Mouse (Mus musculus) limb, embryonic 14.5 days (tissue): ENCODE measurements around the gene Nrgn. TPM values are rescaled to one million over a fixed set of nuclear protein-coding genes. Genes with fewer than 3 reads are reported as not detected.

ENCODE experiments used
- ATAC-seq: fragments of 200-750 bp; cut with Nextera tagmentation; 2 replicates; pipeline ENCODE4 v1.8.0; 2017; ENCODE audit warnings: low read depth, moderate number of reproducible peaks, moderate TSS enrichment; ENCODE audit not compliant: low FRiP score
- DNase-seq: peaks from one replicate; pipeline ENCODE4 v3.0.0-alpha.2; 2015; ENCODE audit warnings: low spot score
- H3K27ac ChIP-seq: fragments of 300-500 bp; sonication (generic); replicated peaks from 2 replicates; pipeline ENCODE4 v1.5.1; 2014; ENCODE audit warnings: low read depth, mild to moderate bottlenecking, low read length, moderate library complexity, mixed read lengths
- H3K27me3 ChIP-seq: fragments of 300-500 bp; sonication (generic); 2 replicates; pipeline ENCODE4 v1.6.1; 2014; ENCODE audit warnings: low read length, mixed read lengths; ENCODE audit not compliant: control insufficient read depth, insufficient read depth
- H3K36me3 ChIP-seq: fragments of 300-500 bp; sonication (generic); 2 replicates; pipeline ENCODE4 v1.6.1; 2014; ENCODE audit warnings: mild to moderate bottlenecking, low read length, moderate library complexity, mixed read lengths; ENCODE audit not compliant: control insufficient read depth, insufficient read depth
- H3K4me1 ChIP-seq: fragments of 300-500 bp; sonication (generic); 2 replicates; pipeline ENCODE4 v1.6.1; 2014; ENCODE audit warnings: antibody characterized with exemption, low read length, mixed read lengths; ENCODE audit not compliant: control insufficient read depth, insufficient read depth
- H3K4me2 ChIP-seq: fragments of 300-500 bp; sonication (generic); replicated peaks from 2 replicates; pipeline ENCODE4 v1.6.1; 2014; ENCODE audit warnings: low read depth, mild to moderate bottlenecking, low read length, moderate library complexity; ENCODE audit not compliant: severe bottlenecking
- H3K4me3 ChIP-seq: fragments of 300-500 bp; sonication (generic); replicated peaks from 2 replicates; pipeline ENCODE4 v1.5.1; 2014; ENCODE audit warnings: low read length
- H3K9ac ChIP-seq: fragments of 300-500 bp; sonication (generic); 2 replicates; pipeline ENCODE4 v1.6.1; 2014; ENCODE audit warnings: mild to moderate bottlenecking, low read depth, low read length, moderate library complexity; ENCODE audit not compliant: severe bottlenecking
- H3K9me3 ChIP-seq: fragments of 300-500 bp; sonication (generic); 2 replicates; pipeline ENCODE4 v1.6.1; 2016; ENCODE audit warnings: low read length; ENCODE audit not compliant: control insufficient read depth
- POLR2A ChIP-seq: fragments of 200-500 bp; IDR thresholded peaks from 2 replicates; pipeline ENCODE4 v1.8.0; 2012; ENCODE audit warnings: inconsistent platforms, mild to moderate bottlenecking, moderate library complexity, borderline replicate concordance; ENCODE audit not compliant: insufficient read depth, insufficient read length; ENCODE audit errors: extremely low read depth
- WGBS: fragments of 180-500 bp; shearing (Covaris S2); extraction: QIAGEN DNeasy Blood & Tissue Kit; methylation state at CpG from one replicate; pipeline ENCODE4 v1.1.7; 2014; 5-methylcytosine and 5-hydroxymethylcytosine counted together
- polyA plus RNA-seq, 2 experiments: library from polyadenylated mRNA; depleted of rRNA in 1 of 2; stranded (reverse) in 1 of 2; unstranded in 1 of 2; fragments of >200 nt; fragmentation: Nextera tagmentation in 1 of 2; extraction: Ambion mirVana in 1 of 2; gene quantifications; 2 replicates each; pipeline versions ENCODE4 v1.2.1 to v1.2.3; 2012 to 2014

The Nrgn gene
- polyA plus RNA-seq, 2 experiments, result 17.2 to 17.7 TPM

DNA sequence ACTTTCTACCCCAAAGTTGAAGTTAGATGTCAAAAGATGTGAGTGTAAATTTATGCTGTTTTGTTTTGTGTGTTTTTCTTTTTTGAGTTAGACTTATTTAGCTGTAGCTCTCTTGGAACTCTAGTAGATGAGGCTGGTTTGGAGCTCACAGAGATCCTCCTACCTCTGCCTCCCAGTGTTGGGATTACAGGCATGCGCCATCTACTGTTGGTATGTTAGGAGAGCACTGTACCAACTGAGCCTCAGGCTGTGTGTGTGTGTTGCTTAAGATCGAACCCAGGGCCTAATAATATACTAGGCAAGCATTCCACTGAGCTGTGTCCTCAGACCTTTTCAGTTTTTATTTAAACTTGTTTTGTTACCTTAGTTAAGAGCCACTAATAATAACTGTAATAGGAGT is 40.6 kb downstream of the Nrgn start:
- no peaks in the 10 kb centered on the region for H3K27me3 ChIP-seq
- ATAC-seq, result no peak
- no peak overlapping the region for H3K4me2 ChIP-seq
- H3K4me3 ChIP-seq, result no peak overlapping the region
- H3K9me3 ChIP-seq, result no peaks in the 10 kb centered on the region
- H3K4me1 ChIP-seq, result no peaks in the 10 kb centered on the region
- no peak overlapping the region for H3K27ac ChIP-seq
- 94% methylated on average over 2 of the region's 2 CpGs for WGBS
- H3K9ac ChIP-seq, result no peak overlapping the region
- TF ChIP-seq POLR2A, result no peak
- no peaks in the 10 kb centered on the region for H3K36me3 ChIP-seq
- DNase-seq, result no peak

GRCm38 (mm10) chr9:37506023-37506422 is 46.7 kb downstream of the Nrgn start:
- no peak overlapping the region for H3K27ac ChIP-seq
- H3K4me1 ChIP-seq, result no peaks in the 10 kb centered on the region
- no peaks in the 10 kb centered on the region for H3K27me3 ChIP-seq
- no peaks in the 10 kb centered on the region for H3K36me3 ChIP-seq
- 88% methylated on average over 1 of the region's 1 CpGs for WGBS
- DNase-seq (no peak), ATAC-seq (no peak)
- H3K9me3 ChIP-seq, result no peaks in the 10 kb centered on the region
- H3K9ac ChIP-seq, result no peak overlapping the region
- H3K4me3 ChIP-seq, result no peak overlapping the region
- TF ChIP-seq POLR2A, result no peak
- H3K4me2 ChIP-seq, result no peak overlapping the region

- Histone ChIP-seq H3K4me3 (no peak overlapping the region), H3K9ac (no peak overlapping the region), H3K9me3 (no peaks in the 10 kb centered on the region), H3K4me1 (no peaks in the 10 kb centered on the region), H3K36me3 (0 out of 2 replicates have a peak, but pooled peaks cover 3% of the 10 kb centered on the region), H3K27ac (no peak overlapping the region), H3K4me2 (no peak overlapping the region), H3K27me3 (no peaks in the 10 kb centered on the region)
- ATAC-seq, result no peak
- no peak for TF ChIP-seq POLR2A
- no peak for DNase-seq
Measured at GRCm38 (mm10) chr9:37504348-37504747, 48.4 kb downstream of the Nrgn start.

DNA sequence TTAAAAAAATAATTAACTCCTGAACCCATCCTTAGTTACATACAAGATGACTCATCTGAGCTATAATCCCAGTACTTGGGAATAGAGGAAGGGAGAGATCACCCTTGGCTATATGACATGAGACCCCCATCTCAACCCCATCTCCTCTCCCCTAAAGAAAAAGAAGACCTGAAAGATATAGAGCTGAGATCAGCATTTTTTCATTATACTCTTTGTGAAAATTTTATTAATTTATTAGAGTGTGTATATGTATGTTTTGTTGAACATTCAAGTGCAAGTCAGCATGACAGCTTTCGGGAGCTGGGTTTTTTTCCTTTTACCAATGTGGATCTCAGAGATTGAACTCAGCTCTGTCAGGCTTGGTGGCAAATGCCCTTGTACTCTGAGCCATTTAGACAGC is 51.5 kb downstream of the Nrgn start:
- TF ChIP-seq POLR2A, result no peak
- Histone ChIP-seq H3K27me3 (no peaks in the 10 kb centered on the region), H3K9ac (no peak overlapping the region), H3K27ac (no peak overlapping the region), H3K9me3 (no peaks in the 10 kb centered on the region), H3K36me3 (0 out of 2 replicates have a peak, but pooled peaks cover 3% of the 10 kb centered on the region), H3K4me3 (no peak overlapping the region), H3K4me2 (no peak overlapping the region), H3K4me1 (no peaks in the 10 kb centered on the region)
- 96% methylated on average over 1 of the region's 1 CpGs for WGBS
- DNase-seq (no peak), ATAC-seq (no peak)

- H3K36me3 ChIP-seq, result 0 out of 2 replicates have a peak, but pooled peaks cover 3% of the 10 kb centered on the region
- H3K9ac ChIP-seq, result no peak overlapping the region
- H3K27me3 ChIP-seq, result no peaks in the 10 kb centered on the region
- DNase-seq, result no peak
- H3K9me3 ChIP-seq, result no peaks in the 10 kb centered on the region
- no peak overlapping the region for H3K27ac ChIP-seq
- no peaks in the 10 kb centered on the region for H3K4me1 ChIP-seq
- WGBS, result 84% methylated on average over 3 of the region's 3 CpGs
- no peak for ATAC-seq
- no peak overlapping the region for H3K4me3 ChIP-seq
- no peak overlapping the region for H3K4me2 ChIP-seq
- TF ChIP-seq POLR2A, result no peak
Measured at GRCm38 (mm10) chr9:37500201-37500600, 52.5 kb downstream of the Nrgn start.

- ATAC-seq (no peak), DNase-seq (no peak)
- peaks cover 3% of the 10 kb centered on the region; the same call in 1 of the 2 replicates for H3K36me3 ChIP-seq
- H3K4me1 ChIP-seq, result no peaks in the 10 kb centered on the region
- H3K9me3 ChIP-seq, result no peaks in the 10 kb centered on the region
- no peak for TF ChIP-seq POLR2A
- H3K9ac ChIP-seq, result no peak overlapping the region
- no peak overlapping the region for H3K4me3 ChIP-seq
- H3K4me2 ChIP-seq, result no peak overlapping the region
- H3K27ac ChIP-seq, result no peak overlapping the region
- H3K27me3 ChIP-seq, result no peaks in the 10 kb centered on the region
Measured at GRCm38 (mm10) chr9:37496325-37496724, 56.4 kb downstream of the Nrgn start.
